Mouse (Mus musculus) urinary bladder, adult 2 months (tissue): ENCODE results near the gene Hoxd3. TPM values are rescaled to one million over a fixed set of nuclear protein-coding genes. Genes with fewer than 3 reads are reported as not detected.

ENCODE experiments used
- DNase-seq: peaks from one replicate; pipeline ENCODE4 v3.0.0; 2022; ENCODE audit warnings: low spot score
- polyA plus RNA-seq: library from polyadenylated mRNA; depleted of rRNA; stranded (reverse); fragments of >200 nt; gene quantifications from 2 replicates; pipeline ENCODE4 v1.2.3, GENCODE M21; 2012; rRNA removed

Gene Hoxd3
- polyA plus RNA-seq, 1 experiment: 2.6 TPM

DNA sequence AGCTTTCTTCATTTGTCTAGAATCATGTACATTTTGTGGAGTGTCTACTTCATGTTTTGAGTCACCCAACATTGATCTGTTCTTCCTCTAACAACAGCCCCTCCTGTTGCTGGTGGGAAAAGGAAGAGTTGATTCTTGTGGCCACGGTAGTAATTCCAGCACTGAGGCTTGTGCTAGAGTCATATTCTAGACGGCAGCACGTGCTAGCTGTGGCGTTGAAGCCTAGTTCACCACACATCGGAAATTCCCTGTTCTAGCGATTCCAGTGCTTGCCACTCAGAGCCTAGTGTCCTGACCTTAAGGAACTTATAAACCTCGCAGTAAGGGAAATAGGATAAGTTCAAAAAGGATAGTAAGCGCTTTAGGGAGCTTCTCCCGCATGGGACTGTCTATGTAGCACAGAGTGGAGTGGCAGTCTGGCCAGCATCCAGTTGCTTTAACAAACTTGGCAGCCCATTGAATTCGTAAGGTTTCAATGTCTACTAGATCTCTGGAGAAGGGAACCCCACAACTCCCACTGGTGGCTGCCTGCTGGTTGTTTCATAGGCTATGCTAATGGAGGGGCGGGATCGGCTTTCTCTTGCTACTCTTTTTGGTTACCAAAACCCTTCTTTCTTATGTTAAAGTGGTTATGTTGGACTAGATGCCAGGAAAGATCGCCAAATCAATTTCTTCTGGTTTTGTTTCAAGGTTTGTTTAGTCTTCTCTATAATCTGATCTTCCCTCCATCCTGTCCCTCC is 66.0 kb downstream of the Hoxd3 start:
- DNase-seq: no peak

DNA sequence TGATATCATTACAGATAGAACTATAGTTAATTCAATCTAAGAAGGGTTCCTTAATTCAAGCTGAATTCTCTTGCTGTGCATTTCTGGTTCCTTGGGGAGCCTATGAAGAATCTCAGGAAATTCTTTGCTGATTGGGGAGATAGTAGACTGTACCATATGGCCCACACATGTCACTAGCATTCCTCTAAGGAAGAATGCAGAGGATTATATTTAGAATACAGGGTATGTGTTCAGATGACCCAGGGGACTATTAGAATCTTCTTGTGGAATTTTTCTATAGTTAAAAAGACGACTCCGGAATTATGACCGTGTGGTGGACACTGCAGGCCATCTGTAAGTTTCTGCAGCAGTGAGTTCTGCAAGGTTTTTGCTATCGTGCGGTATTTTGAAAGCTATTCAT is 69.7 kb downstream of the Hoxd3 start:
- DNase-seq: no peak

DNA sequence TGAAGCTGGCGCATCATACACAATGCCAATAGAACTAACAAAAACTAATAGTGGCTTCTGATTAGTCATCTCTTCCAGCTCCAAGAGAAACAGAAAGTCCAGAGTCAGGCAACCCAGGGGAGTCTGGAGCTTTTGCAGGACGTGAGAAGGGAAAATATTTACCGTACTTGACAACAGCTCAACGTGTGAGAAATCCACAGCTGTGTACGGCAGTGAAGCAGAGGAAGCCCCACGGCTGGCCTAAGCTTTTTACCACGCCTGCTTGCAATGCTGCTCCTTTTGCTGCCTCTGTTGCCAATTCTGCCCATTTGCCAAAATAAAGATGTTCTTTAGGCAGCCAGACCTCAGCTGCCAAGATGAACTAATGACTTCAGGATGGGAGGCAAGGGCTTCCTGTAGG is 83.8 kb downstream of the Hoxd3 start:
- no peak for DNase-seq

Other genes starting within 250 kb of the Hoxd3 start
- 8.9 and 9.3 TPM in 2 replicates for gene Lnpk, start 132.5 kb upstream of the Hoxd3 start, polyA plus RNA-seq
- 0.56 and 1.1 TPM in 2 replicates for gene Evx2, start 52.4 kb upstream of the Hoxd3 start, polyA plus RNA-seq
- 15.4 and 17.9 TPM in 2 replicates for gene Hoxd13, start 43.6 kb upstream of the Hoxd3 start, polyA plus RNA-seq
- gene Hoxd12, start 36.9 kb upstream of the Hoxd3 start, polyA plus RNA-seq: 2.3 and 2.6 TPM in 2 replicates
- gene Hoxd11, start 32.4 kb upstream of the Hoxd3 start, polyA plus RNA-seq: 8.1 and 8.9 TPM in 2 replicates
- 13.5 and 14.9 TPM in 2 replicates for gene Hoxd10, start 20.0 kb upstream of the Hoxd3 start, polyA plus RNA-seq
- gene Hoxd9, start 14.2 kb upstream of the Hoxd3 start, polyA plus RNA-seq: 9.1 and 12.2 TPM in 2 replicates
- 19.5 and 23.1 TPM in 2 replicates for gene Hoxd8, start 7.3 kb upstream of the Hoxd3 start, polyA plus RNA-seq
- gene Hoxd4, start within 50 bp of the Hoxd3 start, polyA plus RNA-seq: 39.2 and 61.2 TPM in 2 replicates
- 8.8 and 10.0 TPM in 2 replicates for gene Gm28230, start 14.8 kb downstream of the Hoxd3 start, polyA plus RNA-seq
- gene Hoxd1, start 51.1 kb downstream of the Hoxd3 start, polyA plus RNA-seq: 0.04 TPM in 1 of 2 replicates, not detected in the other
- gene Mtx2, start 113.9 kb downstream of the Hoxd3 start, polyA plus RNA-seq: 46.7 and 52.5 TPM in 2 replicates